Mouse (Mus musculus) thymus, adult 2 months (tissue): Measurements from ENCODE around the gene Gm20388.

Experiments used
- CTCF ChIP-seq: fragments of 200-500 bp; IDR thresholded peaks from 2 replicates; pipeline ENCODE4 v1.5.1; 2012; ENCODE audit warnings: mild to moderate bottlenecking, control low read depth, low read length, moderate library complexity, borderline replicate concordance; ENCODE audit not compliant: control insufficient read depth, poor library complexity, insufficient read depth; ENCODE audit errors: extremely low read depth
- POLR2A ChIP-seq: fragments of 200-500 bp; IDR thresholded peaks from 2 replicates; pipeline ENCODE4 v1.6.1; 2012; ENCODE audit warnings: mild to moderate bottlenecking, low read length, control low read depth, moderate library complexity; ENCODE audit not compliant: control insufficient read depth, poor library complexity, insufficient read depth; ENCODE audit errors: extremely low read depth

- TF ChIP-seq CTCF (no peak), POLR2A (no peak)
These were observed 1564.2 kb downstream of the Gm20388 start for GRCm38 (mm10) chr8:121474898-121475284.
